Mouse (Mus musculus) kidney, embryonic 14.5 days (tissue): ENCODE measurements around the gene Gpsm2. TPM values are rescaled to one million over a fixed set of nuclear protein-coding genes. Genes with fewer than 3 reads are reported as not detected.
A peak's percentile ranks its signal among the peaks of the same experiment; 100 is the strongest.
"Not testable (repeated sequence)": the region's sequence is repeated elsewhere in the genome, so short reads cannot be mapped to it uniquely, and the experiment has no call there.

Source experiments
- ATAC-seq: fragments of 200-750 bp; cut with Nextera tagmentation; 2 replicates; pipeline ENCODE4 v1.8.0; 2017; ENCODE audit warnings: moderate number of reproducible peaks, mild to moderate bottlenecking, moderate TSS enrichment, moderate library complexity; ENCODE audit not compliant: low FRiP score, low TSS enrichment
- H3K27ac ChIP-seq: fragments of 300-500 bp; sonication (generic); 2 replicates; pipeline ENCODE4 v1.5.1; 2014; ENCODE audit warnings: low read depth, mild to moderate bottlenecking, low read length, moderate library complexity, mixed read lengths
- H3K27me3 ChIP-seq: fragments of 300-500 bp; sonication (generic); 2 replicates; pipeline ENCODE4 v1.6.1; 2014; ENCODE audit warnings: mild to moderate bottlenecking, low read length; ENCODE audit not compliant: control insufficient read depth, insufficient read depth
- H3K36me3 ChIP-seq: fragments of 300-500 bp; sonication (generic); 2 replicates; pipeline ENCODE4 v1.6.1; 2014; ENCODE audit warnings: low read length, mixed read lengths; ENCODE audit not compliant: control insufficient read depth, insufficient read depth
- H3K4me1 ChIP-seq: fragments of 300-500 bp; sonication (generic); 2 replicates; pipeline ENCODE4 v1.6.1; 2014; ENCODE audit warnings: low read length, mixed read lengths; ENCODE audit not compliant: control insufficient read depth, insufficient read depth
- H3K4me2 ChIP-seq: fragments of 300-500 bp; sonication (generic); replicated peaks from 2 replicates; pipeline ENCODE4 v1.6.1; 2014; ENCODE audit warnings: low read depth, mild to moderate bottlenecking, low read length
- H3K4me3 ChIP-seq: fragments of 300-500 bp; sonication (generic); 2 replicates; pipeline ENCODE4 v1.5.1; 2014; ENCODE audit warnings: mild to moderate bottlenecking, low read length
- H3K9ac ChIP-seq: fragments of 300-500 bp; sonication (generic); 2 replicates; pipeline ENCODE4 v1.6.1; 2014; ENCODE audit warnings: low read depth, mild to moderate bottlenecking, low read length, moderate library complexity
- H3K9me3 ChIP-seq: fragments of 300-500 bp; sonication (generic); 2 replicates; pipeline ENCODE4 v1.6.1; 2016; ENCODE audit warnings: low read length; ENCODE audit not compliant: control insufficient read depth
- WGBS: fragments of 180-500 bp; shearing (Covaris S2); extraction: QIAGEN DNeasy Blood & Tissue Kit; methylation state at CpG from one replicate; pipeline ENCODE4 v1.1.7; 2014; 5-methylcytosine and 5-hydroxymethylcytosine counted together
- polyA plus RNA-seq: library from polyadenylated mRNA; unstranded; fragments of >200 nt; fragmentation: Nextera tagmentation; extraction: Ambion mirVana; gene quantifications from 2 replicates; pipeline ENCODE4 v1.2.1, GENCODE M21; 2014

The Gpsm2 gene
- polyA plus RNA-seq, 1 experiment from 2014 or later = 52.4 TPM

DNA sequence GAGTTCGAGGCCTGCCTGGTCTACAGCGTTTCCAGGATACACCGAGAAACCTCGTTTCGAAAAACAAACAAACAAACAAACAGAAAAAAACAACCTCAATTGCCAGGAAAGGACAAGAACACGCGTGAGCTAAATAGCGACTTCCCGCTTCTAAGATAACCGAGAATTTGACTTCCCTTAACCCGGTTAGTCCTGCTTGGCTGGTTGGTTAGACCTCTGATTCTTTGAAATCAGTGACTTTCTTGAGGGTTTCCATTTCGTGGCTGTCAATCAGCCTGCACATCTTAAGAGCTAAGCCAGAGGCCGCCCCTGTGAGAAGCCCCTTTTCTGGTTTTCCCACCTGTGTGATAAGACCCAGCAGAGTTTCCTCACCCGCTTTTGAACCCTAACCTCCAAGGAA, 67.5 kb downstream of the Gpsm2 start:
- 28% methylated on average over 14 of the region's 14 CpGs for WGBS
- Histone ChIP-seq H3K9me3 (no peaks in the 10 kb centered on the region), H3K27ac (no peak overlapping the region), H3K9ac (peak overlapping the region; percentile 86), H3K4me3 (peak overlapping the region; percentile 85), H3K27me3 (no peaks in the 10 kb centered on the region), H3K36me3 (no peaks in the 10 kb centered on the region), H3K4me2 (peak overlapping the region; percentile 68), H3K4me1 (peaks cover 7% of the 10 kb centered on the region)
- ATAC-seq = no peak

DNA sequence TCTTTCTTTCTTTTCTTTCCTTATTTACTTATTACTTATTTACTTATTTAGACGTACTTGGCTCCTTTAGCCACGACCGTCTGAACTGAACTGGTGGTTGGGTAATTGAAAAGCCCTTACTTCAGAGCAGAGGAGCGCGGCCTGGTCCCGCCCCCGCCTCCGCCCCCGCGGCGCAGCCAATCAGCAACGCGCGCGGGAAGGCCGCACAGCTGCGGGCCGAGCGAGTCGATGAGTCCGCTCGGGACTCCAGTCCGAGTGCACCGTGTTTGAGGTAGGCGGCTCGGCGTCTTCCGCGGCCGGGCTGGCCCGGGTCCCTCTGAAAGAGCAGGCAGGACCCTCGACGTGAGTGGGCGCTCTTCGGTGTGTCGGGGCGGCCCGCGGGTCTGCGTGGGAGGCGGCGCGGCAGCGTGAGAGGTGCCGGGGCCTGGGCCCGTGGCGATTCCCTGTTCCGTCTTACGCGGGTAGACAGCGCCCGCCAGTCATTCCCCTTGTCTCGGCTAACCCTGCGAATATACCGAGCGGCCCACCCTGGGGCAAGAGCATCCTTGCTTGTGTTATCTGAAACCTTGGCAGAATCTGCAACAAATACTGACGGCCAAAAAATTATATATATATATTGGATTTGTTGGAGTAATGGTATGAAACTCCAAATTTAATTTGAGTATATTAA, 68.3 kb downstream of the Gpsm2 start, which contains the start of gene Clcc1:
Gene Clcc1, plus strand, starts transcription at position 204 of the 670 bp plus-strand sequence.
- peak; percentile 96 for ATAC-seq
- under 1% methylated on average over 55 of the region's 57 CpGs for WGBS
- peak within 1 kb of the TSS; percentile 68 for H3K4me2 ChIP-seq
- H3K27me3 ChIP-seq = no peaks in the 10 kb centered on the region
- H3K9ac ChIP-seq = peak within 1 kb of the TSS; percentile 86
- H3K4me3 ChIP-seq = peak within 1 kb of the TSS; percentile 85
- no peaks in the 10 kb centered on the region for H3K36me3 ChIP-seq
- peaks cover 7% of the 10 kb centered on the region for H3K4me1 ChIP-seq
- no peaks in the 10 kb centered on the region for H3K9me3 ChIP-seq
- peak within 1 kb of the TSS; percentile 83; the same call in 1 of the 2 replicates for H3K27ac ChIP-seq

DNA sequence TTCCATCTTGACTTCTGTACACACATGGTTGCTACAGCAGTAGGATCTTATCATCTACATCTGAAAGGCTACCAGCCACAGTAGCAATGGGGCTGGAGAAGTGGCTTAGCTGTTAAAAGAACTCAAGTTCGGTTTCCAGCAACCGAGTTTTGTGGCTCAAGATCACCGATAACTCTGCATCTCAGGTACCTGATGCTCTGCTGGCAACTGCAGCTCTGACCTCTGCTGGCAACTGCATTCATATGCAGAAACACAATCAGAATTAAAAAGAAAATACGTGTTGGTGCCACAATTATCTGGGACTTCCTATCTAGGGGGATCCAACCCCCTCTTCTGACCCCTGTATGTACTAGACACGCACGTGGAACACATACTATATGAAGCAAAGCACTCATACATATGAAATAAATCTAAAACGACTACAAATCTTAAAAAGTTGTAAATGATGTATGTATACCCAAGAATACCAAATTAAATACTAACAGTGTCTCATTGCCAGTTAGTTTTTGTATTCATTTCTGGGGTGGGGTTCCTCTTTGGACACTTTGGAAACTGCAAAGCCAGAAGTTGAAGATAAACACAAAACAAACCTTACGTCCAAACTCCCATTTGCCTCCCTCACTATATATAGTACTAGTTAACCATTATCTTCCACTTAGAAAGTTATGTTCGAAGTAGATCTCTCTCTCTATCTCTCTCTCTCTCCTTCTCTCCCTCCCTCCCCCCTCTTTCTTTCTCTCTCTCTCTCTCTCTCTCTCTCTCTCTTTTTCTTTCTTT, 69.1 kb downstream of the Gpsm2 start:
- no peaks in the 10 kb centered on the region for H3K36me3 ChIP-seq
- WGBS = 21% methylated on average over 9 of the region's 9 CpGs
- H3K4me3 ChIP-seq = peak overlapping the region; percentile 23
- H3K9ac ChIP-seq = no peak overlapping the region; the same call in 1 of the 2 replicates
- no peak for ATAC-seq
- no peaks in the 10 kb centered on the region for H3K9me3 ChIP-seq
- H3K4me1 ChIP-seq = peaks cover 7% of the 10 kb centered on the region
- no peaks in the 10 kb centered on the region for H3K27me3 ChIP-seq
- no peak overlapping the region for H3K27ac ChIP-seq
- H3K4me2 ChIP-seq = peak overlapping the region; percentile 44

DNA sequence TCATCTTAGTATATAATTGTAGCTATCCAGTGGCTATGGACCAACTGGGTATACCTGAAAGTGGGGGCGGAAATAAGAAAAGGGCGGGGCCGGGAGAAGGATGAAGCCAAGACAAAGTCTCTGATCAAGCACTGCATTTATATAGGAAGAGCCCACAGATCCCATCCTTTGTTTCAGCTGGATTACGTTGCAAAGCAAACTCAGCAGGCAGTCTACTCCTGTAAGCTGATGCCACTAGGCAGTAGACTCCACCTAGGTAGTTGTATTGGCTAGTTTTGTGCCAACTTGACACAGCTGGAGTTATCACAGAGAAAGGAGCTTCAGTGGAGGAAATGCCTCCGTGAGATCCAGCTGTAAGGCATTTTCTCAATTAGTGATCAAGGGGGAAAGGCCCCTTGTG, 74.4 kb downstream of the Gpsm2 start:
- H3K27ac ChIP-seq, H3K36me3 ChIP-seq, H3K9me3 ChIP-seq, H3K4me3 ChIP-seq, H3K4me2 ChIP-seq, ATAC-seq, H3K27me3 ChIP-seq, H3K9ac ChIP-seq, H3K4me1 ChIP-seq: not testable (repeated sequence)
- 43% methylated on average over 5 of the region's 5 CpGs for WGBS

DNA sequence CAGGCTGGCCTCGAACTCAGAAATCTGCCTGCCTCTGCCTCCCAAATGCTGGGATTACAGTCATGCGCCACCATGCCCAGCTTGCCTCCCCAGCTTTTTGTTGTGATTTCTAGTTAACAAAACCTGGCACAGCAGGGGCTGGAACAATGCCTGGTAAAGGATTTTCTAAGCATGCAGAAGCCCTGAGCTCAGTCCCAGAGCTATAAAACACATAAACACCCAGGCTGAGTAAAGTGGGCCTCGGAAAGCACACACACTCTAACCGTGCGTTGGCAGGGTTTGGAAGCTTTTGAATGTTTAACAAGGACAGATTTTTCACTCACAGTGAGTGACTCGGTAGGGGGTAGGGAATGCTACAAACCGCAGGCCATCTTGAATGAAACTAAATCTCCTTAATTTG, 76.1 kb downstream of the Gpsm2 start:
- Histone ChIP-seq H3K4me3 (no peak overlapping the region), H3K9me3 (no peaks in the 10 kb centered on the region), H3K9ac (no peak overlapping the region), H3K4me2 (no peak overlapping the region), H3K27me3 (no peaks in the 10 kb centered on the region), H3K36me3 (no peaks in the 10 kb centered on the region), H3K27ac (no peak overlapping the region), H3K4me1 (no peaks in the 10 kb centered on the region)
- WGBS = 83% methylated on average over 7 of the region's 7 CpGs
- ATAC-seq = no peak

DNA sequence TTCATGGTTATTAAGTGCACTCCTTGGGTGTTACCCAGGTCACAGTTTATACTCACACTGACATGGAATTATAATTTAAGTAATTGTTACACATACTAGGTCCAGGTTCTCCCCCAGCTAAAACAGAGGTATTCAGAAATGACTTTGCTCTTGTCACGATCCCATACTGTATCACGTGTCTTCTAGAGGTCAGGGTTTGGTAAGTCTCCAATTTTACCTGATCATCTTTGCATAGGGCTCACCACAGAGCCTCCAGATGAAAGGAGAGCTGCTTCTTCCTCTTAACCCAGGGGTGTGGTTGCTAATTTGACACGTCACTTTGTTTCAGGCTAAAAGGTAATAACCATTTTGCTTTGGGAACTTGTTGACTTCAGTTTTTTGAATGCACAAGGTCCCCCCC, 77.3 kb downstream of the Gpsm2 start:
- 90% methylated on average over 3 of the region's 3 CpGs for WGBS

DNA sequence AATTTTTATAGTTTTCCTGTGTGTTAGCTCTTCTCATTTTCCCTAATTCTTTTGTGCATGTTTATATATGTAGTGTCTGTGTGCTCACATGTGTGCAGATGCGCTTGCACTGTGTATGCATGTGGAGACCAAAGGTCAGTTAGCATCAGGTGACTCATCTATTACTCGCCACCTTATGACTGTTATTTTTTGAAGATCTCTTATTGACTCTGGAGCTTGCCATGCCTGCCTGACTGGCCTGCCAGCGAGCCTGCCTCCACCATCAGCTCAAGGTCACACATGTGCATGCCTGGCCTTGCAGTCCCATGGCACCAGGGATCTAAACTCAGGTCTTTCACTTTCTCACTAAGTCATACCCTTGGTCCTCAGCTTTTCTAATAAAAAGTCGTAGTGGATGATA, 81.1 kb downstream of the Gpsm2 start:
- WGBS = 86% methylated on average over 4 of the region's 4 CpGs
- Histone ChIP-seq H3K36me3 (no peaks in the 10 kb centered on the region), H3K4me3 (no peak overlapping the region), H3K4me2 (no peak overlapping the region), H3K4me1 (no peaks in the 10 kb centered on the region), H3K9me3 (no peaks in the 10 kb centered on the region), H3K27ac (no peak overlapping the region), H3K9ac (no peak overlapping the region), H3K27me3 (no peaks in the 10 kb centered on the region)
- no peak for ATAC-seq

More for the DNA sequence above, 77.3 kb downstream of the Gpsm2 start:
- H3K27me3 ChIP-seq = no peaks in the 10 kb centered on the region
- no peaks in the 10 kb centered on the region for H3K4me1 ChIP-seq
- no peak for ATAC-seq
- H3K4me3 ChIP-seq = no peak overlapping the region
- no peaks in the 10 kb centered on the region for H3K36me3 ChIP-seq
- H3K4me2 ChIP-seq = no peak overlapping the region
- H3K9ac ChIP-seq = no peak overlapping the region
- no peak overlapping the region for H3K27ac ChIP-seq
- H3K9me3 ChIP-seq = no peaks in the 10 kb centered on the region

DNA sequence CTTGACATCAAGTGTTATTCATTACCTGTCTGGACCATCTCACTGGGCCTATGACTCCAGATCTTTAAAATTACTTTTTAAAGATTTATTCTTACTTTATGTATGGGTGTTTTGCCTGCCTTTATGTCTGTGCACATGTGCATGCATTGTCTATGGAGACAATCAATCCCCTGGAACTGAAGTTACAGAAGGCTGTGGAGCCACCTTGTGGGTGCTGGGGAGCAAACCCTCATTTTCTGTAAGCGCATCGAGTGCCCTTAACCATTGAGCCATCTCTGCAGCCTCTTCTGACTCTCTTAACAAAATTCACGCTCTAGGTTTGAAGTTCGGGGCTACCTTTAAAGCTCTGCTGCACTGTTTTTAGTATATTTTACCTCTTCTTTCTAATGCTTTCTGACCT, 82.7 kb downstream of the Gpsm2 start:
- ATAC-seq = no peak
- Histone ChIP-seq H3K4me3 (no peak overlapping the region), H3K36me3 (no peaks in the 10 kb centered on the region), H3K27me3 (no peaks in the 10 kb centered on the region), H3K9ac (no peak overlapping the region), H3K9me3 (no peaks in the 10 kb centered on the region), H3K27ac (no peak overlapping the region), H3K4me1 (no peaks in the 10 kb centered on the region), H3K4me2 (no peak overlapping the region)
- WGBS = 78% methylated on average over 4 of the region's 4 CpGs

DNA sequence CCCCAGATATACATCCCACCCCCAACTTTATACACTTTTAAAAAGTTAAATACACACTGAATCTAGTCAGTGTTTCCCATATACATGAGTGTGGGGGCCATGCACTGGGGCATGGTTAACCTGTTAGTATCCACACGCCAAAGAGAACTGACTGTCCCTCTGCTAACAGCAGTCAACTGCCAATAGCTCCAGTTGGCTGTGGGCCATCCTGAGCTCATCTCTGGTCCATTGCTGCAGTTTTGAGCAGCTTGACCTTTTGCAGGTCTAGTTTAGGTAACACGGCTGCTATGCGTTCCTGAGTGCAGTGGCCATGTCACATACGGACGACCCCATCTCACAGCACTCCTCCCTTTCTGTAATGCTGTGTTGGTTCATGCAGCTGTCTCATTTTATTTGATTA, 87.3 kb downstream of the Gpsm2 start:
- no peaks in the 10 kb centered on the region for H3K9me3 ChIP-seq
- H3K9ac ChIP-seq = no peak overlapping the region
- no peaks in the 10 kb centered on the region for H3K36me3 ChIP-seq
- 85% methylated on average over 5 of the region's 5 CpGs for WGBS
- H3K4me3 ChIP-seq = no peak overlapping the region
- no peaks in the 10 kb centered on the region for H3K4me1 ChIP-seq
- no peaks in the 10 kb centered on the region for H3K27me3 ChIP-seq
- no peak overlapping the region for H3K4me2 ChIP-seq
- no peak overlapping the region for H3K27ac ChIP-seq
- ATAC-seq = no peak
